Mouse (Mus musculus) splenic B cell, adult 2 months (primary cell): ENCODE measurements around the gene Tspan5.

ENCODE experiments used
- DNase-seq: peaks from one replicate; pipeline ENCODE4 v3.0.0-alpha.2; 2011; ENCODE audit warnings: low read depth, low spot score
- H3K27me3 ChIP-seq: 2 replicates; pipeline ENCODE4 v1.6.1; 2012; ENCODE audit warnings: mild to moderate bottlenecking, low read length, moderate library complexity, mixed read lengths; ENCODE audit not compliant: control insufficient read depth, poor library complexity, insufficient read depth, severe bottlenecking
- H3K36me3 ChIP-seq: 2 replicates; pipeline ENCODE4 v1.6.1; 2012; ENCODE audit warnings: mild to moderate bottlenecking, low read length, moderate library complexity, mixed read lengths; ENCODE audit not compliant: control insufficient read depth, poor library complexity, insufficient read depth, severe bottlenecking

Gene Tspan5

GRCm38 (mm10) chr3:138868409-138868808 is 126.4 kb downstream of the Tspan5 start:
- no peaks in the 10 kb centered on the region for H3K36me3 ChIP-seq
- DNase-seq: no peak

GRCm38 (mm10) chr3:138875282-138875681 is 133.3 kb downstream of the Tspan5 start:
- H3K27me3 ChIP-seq: no peaks in the 10 kb centered on the region
- H3K36me3 ChIP-seq: no peaks in the 10 kb centered on the region; the same call in 1 of the 2 replicates
- DNase-seq: no peak

More at GRCm38 (mm10) chr3:138868409-138868808, 126.4 kb downstream of the Tspan5 start:
- no peaks in the 10 kb centered on the region for H3K27me3 ChIP-seq

- no peaks in the 10 kb centered on the region; the same call in 1 of the 2 replicates for H3K36me3 ChIP-seq
- no peak for DNase-seq
- no peaks in the 10 kb centered on the region for H3K27me3 ChIP-seq
These were observed 133.9 kb downstream of the Tspan5 start for GRCm38 (mm10) chr3:138875936-138876335.

- Histone ChIP-seq H3K27me3 (no peaks in the 10 kb centered on the region), H3K36me3 (no peaks in the 10 kb centered on the region; the same call in 1 of the 2 replicates)
- DNase-seq: no peak
These were observed 134.4 kb downstream of the Tspan5 start for GRCm38 (mm10) chr3:138876418-138876817.

GRCm38 (mm10) chr3:138876931-138877361 is 135.0 kb downstream of the Tspan5 start:
- Histone ChIP-seq H3K27me3 (no peaks in the 10 kb centered on the region), H3K36me3 (no peaks in the 10 kb centered on the region; the same call in 1 of the 2 replicates)
- no peak for DNase-seq

GRCm38 (mm10) chr3:138877741-138878140 is 135.7 kb downstream of the Tspan5 start:
- no peaks in the 10 kb centered on the region; the same call in 1 of the 2 replicates for H3K36me3 ChIP-seq
- DNase-seq: no peak
- no peaks in the 10 kb centered on the region for H3K27me3 ChIP-seq

- no peak for DNase-seq
- no peaks in the 10 kb centered on the region for H3K27me3 ChIP-seq
These were observed 139.2 kb downstream of the Tspan5 start for GRCm38 (mm10) chr3:138880999-138881724.

GRCm38 (mm10) chr3:138881725-138882347 is 139.8 kb downstream of the Tspan5 start:
- Histone ChIP-seq H3K27me3 (no peaks in the 10 kb centered on the region), H3K36me3 (no peaks in the 10 kb centered on the region; the same call in 1 of the 2 replicates)
- DNase-seq: no peak

More at GRCm38 (mm10) chr3:138880999-138881724, 139.2 kb downstream of the Tspan5 start:
- no peaks in the 10 kb centered on the region; the same call in 1 of the 2 replicates for H3K36me3 ChIP-seq

GRCm38 (mm10) chr3:138886121-138886520 is 144.1 kb downstream of the Tspan5 start:
- H3K36me3 ChIP-seq: no peaks in the 10 kb centered on the region
- DNase-seq: no peak
- H3K27me3 ChIP-seq: no peaks in the 10 kb centered on the region

GRCm38 (mm10) chr3:138889214-138889613 is 147.2 kb downstream of the Tspan5 start:
- DNase-seq: no peak
- H3K36me3 ChIP-seq: no peaks in the 10 kb centered on the region
- H3K27me3 ChIP-seq: no peaks in the 10 kb centered on the region

GRCm38 (mm10) chr3:138889769-138890295 is 147.8 kb downstream of the Tspan5 start:
- H3K27me3 ChIP-seq: no peaks in the 10 kb centered on the region
- no peak for DNase-seq
- H3K36me3 ChIP-seq: no peaks in the 10 kb centered on the region

- Histone ChIP-seq H3K36me3 (no peaks in the 10 kb centered on the region), H3K27me3 (no peaks in the 10 kb centered on the region)
- no peak for DNase-seq
These were observed 151.5 kb downstream of the Tspan5 start for GRCm38 (mm10) chr3:138893520-138893919.

GRCm38 (mm10) chr3:138897500-138897899 is 155.5 kb downstream of the Tspan5 start:
- Histone ChIP-seq H3K36me3 (no peaks in the 10 kb centered on the region), H3K27me3 (no peaks in the 10 kb centered on the region)
- no peak for DNase-seq

- Histone ChIP-seq H3K36me3 (no peaks in the 10 kb centered on the region), H3K27me3 (no peaks in the 10 kb centered on the region)
- DNase-seq: no peak
These were observed 156.1 kb downstream of the Tspan5 start for GRCm38 (mm10) chr3:138898055-138898454.

- DNase-seq: no peak
- no peaks in the 10 kb centered on the region for H3K27me3 ChIP-seq
- no peaks in the 10 kb centered on the region for H3K36me3 ChIP-seq
These were observed 158.7 kb downstream of the Tspan5 start for GRCm38 (mm10) chr3:138900571-138901141.
